Mouse (Mus musculus): Measurements from ENCODE around the gene Lcmt1.

The Lcmt1 gene

DNA sequence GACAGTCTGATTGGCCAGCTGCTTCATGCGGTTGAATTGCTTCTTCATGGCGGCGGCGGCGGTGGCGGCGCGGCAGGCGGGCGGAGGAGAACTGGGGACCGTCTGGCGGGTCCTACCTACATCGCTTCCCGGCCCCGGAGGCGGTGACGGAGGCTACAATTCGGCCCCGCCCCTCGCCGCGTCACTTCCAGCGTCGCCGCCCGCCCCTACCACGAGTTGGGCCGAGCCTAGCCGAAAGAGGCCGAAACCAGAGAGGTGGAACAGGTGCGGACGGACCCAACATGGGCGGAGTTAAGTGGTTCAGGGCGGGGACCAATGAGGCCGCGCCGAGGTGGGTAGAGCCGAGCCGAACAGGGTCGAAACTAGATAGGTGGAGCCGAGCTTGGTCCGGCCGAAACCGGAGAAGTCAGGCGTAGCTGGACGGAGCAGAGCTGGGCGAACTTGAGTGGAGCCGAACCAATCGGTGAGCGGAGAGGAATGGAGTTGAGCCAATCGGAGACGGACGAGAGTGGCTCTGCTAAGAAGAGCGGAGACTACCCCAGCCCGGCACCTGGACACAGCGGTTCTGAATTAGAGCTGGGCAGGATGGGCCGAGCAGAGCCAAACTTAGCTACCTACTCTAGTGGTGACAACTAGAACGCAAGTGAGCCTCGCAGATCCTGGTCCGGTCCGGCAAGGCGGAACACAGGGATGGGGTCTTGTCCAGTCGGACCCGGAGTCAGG lies at the start of gene Lcmt1, which contains the start of gene Arhgap17:
Gene Lcmt1 (plus strand): TSS at position 26 of the 723 bp plus-strand sequence.
Gene Arhgap17 (minus strand): TSS at position 157 of the 723 bp plus-strand sequence.
- peak; percentile 98 for DNase-seq (ENCODE audit: low read depth, low spot score)

- no peak for DNase-seq (ENCODE audit: low read depth, low spot score)
Measured at GRCm38 (mm10) chr7:123322452-123323121, 47.0 kb upstream of the Lcmt1 start.

- DNase-seq (ENCODE audit: low read depth, low spot score), result no peak
Measured at GRCm38 (mm10) chr7:123323388-123323787, 46.2 kb upstream of the Lcmt1 start.

GRCm38 (mm10) chr7:123324105-123324504 lies 45.5 kb upstream of the Lcmt1 start:
- DNase-seq (ENCODE audit: low read depth, low spot score), result no peak

DNA sequence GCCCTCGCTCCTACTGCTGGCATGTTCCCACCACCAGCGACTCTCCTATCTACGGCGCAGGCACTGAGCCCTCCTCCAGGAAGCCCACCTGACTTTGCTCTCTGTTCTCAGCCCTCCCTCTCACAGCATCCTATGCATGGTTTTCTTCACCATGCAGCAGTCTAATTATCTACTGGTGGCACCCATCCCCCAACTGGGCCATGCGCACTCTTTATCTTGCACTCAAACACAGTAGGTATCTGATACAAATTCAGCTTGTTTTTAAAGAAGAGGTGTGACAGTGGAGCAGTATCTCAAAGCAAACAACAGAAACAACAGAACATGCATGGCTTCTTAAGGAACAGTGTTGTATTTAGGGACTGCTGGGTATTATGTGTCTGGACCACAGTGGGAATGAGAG lies 43.5 kb upstream of the Lcmt1 start:
- no peak for DNase-seq (ENCODE audit: low read depth, low spot score)

- DNase-seq (ENCODE audit: low read depth, low spot score), result no peak
Measured at GRCm38 (mm10) chr7:123326901-123327300, 42.7 kb upstream of the Lcmt1 start.

GRCm38 (mm10) chr7:123327909-123328308 lies 41.7 kb upstream of the Lcmt1 start:
- no peak for DNase-seq (ENCODE audit: low read depth, low spot score)

DNA sequence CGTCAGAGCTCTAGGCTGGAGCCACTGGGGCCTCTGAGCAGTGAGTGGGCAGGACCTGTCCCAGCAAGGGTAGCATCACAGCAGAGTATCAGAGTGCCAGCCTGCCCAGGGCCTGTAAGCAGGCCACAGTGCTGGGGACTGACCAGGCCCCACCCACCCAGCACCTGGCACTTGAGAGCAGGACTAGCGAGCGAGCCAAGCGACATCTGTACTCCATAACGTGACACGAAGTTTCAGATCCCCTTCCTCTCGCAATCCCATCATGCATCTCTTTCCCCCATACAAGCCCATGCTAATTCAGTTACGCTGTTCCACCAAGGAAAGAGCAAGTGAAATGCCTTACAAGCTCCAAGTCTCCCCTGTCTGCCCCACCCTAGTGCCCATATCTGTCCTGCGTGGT lies 39.1 kb upstream of the Lcmt1 start:
- DNase-seq (ENCODE audit: low read depth, low spot score), result no peak

DNA sequence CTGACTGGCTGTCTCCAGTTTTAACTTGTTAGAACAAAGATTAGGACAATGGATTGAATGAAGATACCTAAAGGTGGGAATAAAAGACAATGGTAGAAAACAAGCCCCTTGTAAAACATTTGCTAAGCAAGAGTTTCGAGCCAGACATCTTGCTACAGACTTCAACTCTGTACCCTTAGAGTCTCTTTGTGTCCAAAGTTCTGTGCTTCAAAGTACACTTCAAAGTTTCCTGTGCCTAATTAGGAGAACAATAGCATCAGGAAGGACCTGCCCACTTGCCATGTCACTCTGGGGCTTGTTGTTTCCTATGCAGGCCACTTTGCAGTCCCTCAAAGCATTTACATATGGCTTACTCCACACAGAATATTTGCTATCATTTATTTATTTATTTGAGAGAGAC lies 33.3 kb upstream of the Lcmt1 start:
- no peak for DNase-seq (ENCODE audit: low read depth, low spot score)

- no peak for DNase-seq (ENCODE audit: low read depth, low spot score)
Measured at GRCm38 (mm10) chr7:123338351-123338750, 31.2 kb upstream of the Lcmt1 start.

DNA sequence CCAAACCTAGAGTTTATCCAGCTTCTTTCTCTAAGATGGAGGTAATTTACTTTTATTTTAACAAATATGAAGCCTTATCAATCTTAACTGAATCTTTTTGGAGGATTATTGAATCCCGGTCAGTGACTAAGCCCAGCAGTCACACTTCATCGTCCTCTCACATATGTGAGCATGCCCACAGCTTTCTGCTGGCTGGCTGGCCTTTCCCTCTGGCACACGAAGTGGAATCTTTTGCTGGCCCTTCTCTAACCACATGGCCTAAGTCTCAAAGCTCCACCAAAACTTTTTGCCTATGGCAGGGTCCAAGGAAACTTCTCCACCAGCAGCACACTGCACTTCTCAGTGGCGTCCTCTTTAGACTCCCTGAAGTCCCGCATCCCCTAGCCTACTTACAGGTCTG lies 27.7 kb upstream of the Lcmt1 start:
- no peak for DNase-seq (ENCODE audit: low read depth, low spot score)

- DNase-seq (ENCODE audit: low read depth, low spot score), result no peak
Measured at GRCm38 (mm10) chr7:123344079-123344780, 25.4 kb upstream of the Lcmt1 start.

DNA sequence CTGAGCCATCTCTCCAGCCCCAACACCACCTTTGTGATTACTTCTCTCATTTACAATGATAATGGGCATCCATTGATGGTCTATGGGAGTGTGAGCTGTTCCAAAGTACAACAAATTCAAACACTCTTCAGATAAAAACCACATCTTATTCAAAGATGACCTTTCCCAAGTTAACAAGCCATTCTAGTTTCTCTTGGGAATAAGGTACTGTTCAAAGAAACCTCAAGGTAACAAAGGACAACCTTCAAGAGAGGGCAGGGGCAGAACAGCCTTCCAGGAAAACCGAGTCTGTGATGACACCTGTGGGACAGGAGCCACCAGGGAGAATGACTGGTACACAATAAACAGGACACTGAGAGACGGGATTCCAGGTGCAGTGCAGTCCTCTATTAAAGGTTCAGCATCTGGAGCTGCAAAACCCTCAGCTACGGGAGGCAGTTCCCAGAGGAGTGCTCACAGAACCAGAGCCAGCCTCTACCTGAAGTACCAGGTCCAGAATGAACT lies 24.5 kb upstream of the Lcmt1 start:
- DNase-seq (ENCODE audit: low read depth, low spot score), result no peak

DNA sequence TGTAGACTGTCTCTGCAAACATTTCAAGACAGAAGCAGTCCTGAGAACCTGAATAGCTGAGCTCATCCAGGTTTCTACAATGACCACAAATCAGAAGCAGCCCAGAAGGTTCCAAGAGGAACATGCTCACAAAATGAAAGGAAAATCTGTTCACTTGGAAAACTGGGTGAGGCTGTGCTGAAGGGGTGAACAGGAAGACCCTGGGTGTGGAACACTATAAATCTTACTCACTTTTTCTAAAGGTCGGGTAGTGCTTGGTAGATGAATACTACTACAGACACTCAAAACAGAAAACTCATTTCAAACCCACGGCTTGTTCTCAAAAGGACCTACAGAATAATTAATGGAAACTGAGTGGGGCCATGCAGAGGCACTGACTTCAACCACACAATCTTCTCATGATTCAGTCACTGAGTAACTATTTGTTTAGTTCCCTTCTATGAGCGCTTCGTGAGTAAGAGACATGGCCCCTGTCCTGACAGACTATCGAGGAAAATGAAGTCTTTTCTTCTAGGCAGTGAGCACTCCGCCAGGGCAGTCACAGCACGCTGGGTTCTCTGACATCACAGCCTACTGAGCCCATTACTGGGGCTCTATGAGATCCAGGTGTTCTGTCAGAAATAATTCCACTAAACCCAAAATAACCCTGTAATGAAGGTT lies 22.8 kb upstream of the Lcmt1 start:
- no peak for DNase-seq (ENCODE audit: low read depth, low spot score)

DNA sequence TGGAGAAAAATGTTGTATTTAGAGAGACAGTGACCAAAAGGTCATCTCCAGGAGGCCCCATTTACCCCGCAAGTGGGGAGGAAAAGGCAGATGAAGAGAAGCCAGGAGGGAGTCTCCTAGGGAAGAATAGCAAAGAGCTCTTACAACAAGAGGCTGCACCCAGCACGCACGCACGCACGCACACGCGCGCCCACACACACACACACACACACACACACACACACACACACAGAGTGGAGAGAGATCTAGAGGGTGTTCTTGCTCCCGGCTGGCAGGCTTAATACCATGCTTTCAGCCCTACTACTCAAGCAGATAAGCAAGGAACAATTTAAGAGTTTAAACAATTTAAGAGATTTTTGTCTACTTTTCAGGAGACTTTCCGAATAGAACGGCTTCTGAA lies 19.8 kb upstream of the Lcmt1 start:
- no peak for DNase-seq (ENCODE audit: low read depth, low spot score)

DNA sequence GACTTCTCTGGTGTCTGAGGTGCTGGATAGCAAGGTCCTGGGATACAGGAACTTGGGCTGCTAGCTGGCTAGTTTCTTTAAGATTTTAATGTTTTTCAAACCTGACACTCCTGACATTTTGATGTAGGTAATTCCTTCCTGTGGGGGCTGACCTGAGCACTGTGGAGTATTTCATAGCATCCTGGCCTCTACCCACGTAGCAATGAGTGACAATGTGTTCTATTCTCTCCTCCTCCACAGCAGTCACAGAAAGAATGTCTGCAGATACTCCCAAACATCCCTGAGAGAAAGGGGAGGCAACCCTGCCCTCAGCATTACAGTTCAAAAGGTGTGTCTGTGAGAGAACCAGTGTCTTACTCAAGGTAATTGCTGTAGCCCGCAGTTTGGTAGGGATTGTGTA lies 19.3 kb upstream of the Lcmt1 start:
- DNase-seq (ENCODE audit: low read depth, low spot score), result no peak

GRCm38 (mm10) chr7:123353081-123353480 lies 16.5 kb upstream of the Lcmt1 start:
- no peak for DNase-seq (ENCODE audit: low read depth, low spot score)

DNA sequence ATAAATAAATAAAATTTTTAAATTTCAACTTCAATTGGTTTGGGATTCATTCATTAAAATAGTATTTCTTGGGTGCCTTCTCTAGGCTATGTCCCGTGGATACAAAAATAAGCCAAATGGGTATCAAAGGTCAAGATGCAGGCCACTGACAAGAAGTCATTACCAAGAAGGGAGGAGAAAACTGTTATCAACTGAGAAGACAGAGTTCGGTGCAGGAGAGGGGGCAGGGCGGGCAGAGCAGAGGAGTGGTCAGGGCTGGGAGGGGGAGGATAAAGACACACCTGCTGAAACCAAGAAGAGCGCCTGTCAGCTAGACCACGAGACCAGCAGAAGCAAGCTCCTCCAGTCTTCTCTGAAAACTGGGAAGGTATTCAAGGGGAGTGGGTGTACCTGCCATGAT lies 15.7 kb upstream of the Lcmt1 start:
- no peak for DNase-seq (ENCODE audit: low read depth, low spot score)

DNA sequence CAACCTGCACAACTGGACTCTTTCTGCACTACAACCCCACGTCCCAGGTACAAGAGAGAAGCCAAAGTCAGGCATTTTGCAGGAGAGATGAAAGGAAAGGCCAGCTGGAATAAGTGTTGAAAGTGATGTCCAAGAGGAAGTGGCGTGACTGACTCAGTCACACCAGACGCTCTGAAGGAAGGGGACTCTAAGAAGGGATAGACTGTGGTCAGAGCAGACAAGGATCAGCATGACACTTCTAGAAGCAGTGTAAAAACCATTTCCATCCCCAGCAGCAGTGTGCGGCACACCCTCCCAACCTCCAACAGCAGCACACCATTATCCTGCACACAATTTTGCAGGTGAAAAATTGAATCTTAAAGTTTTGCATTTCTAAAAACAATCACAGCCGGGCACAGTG lies 15.2 kb upstream of the Lcmt1 start:
- no peak for DNase-seq (ENCODE audit: low read depth, low spot score)

- no peak for DNase-seq (ENCODE audit: low read depth, low spot score)
Measured at GRCm38 (mm10) chr7:123354851-123355250, 14.7 kb upstream of the Lcmt1 start.

DNA sequence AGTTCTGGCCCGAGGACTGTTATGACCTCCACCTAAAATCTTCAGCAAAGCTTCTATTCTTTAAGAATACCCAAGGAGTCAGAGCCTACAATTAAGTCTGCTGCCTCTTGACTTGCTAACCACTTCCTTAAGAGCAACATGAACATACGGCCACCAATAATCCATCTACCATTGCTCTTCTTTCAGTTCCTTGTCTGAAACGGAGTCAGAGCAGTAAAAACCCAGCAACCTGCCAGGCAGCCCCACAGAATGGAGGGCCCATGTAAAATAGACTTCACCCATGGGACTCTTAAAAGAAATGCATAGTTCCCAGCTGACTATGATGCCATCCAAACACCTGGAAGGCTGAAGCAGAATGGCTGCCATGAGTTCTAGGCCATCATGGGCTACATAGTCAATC lies 13.4 kb upstream of the Lcmt1 start:
- DNase-seq (ENCODE audit: low read depth, low spot score), result no peak

- no peak for DNase-seq (ENCODE audit: low read depth, low spot score)
Measured at GRCm38 (mm10) chr7:123359101-123359500, 10.5 kb upstream of the Lcmt1 start.
